In genomic region chr19:44307101-44307914, GRCm38 (mm10) we compare ENCODE assay signal across 16 mouse cellular contexts. TPM values are rescaled to one million over a fixed set of nuclear protein-coding genes. Genes with fewer than 3 reads are reported as not detected.
DNase-seq lines count a peak whose midpoint lies in the region; ATAC-seq and TF ChIP-seq lines count a peak whose summit lies in the region.
"Had no signal": no experiment of that assay in that cellular context is flagged by ENCODE, and none has a peak within 500 bp of the region (broad histone marks: within the 10 kb centered on the region; RNA-seq: fewer than 3 reads in every experiment).

No protein-coding gene starts in this region.

- no peak for TF ChIP-seq RAD21 in CH12.LX (IDR thresholded peaks at IDR 0.05; ENCODE audit: low read depth, low read length)

- H3K4me2 ChIP-seq in forebrain, embryonic 12.5 days, result no peak overlapping the region
- H3K4me2 ChIP-seq in forebrain, embryonic 16.5 days (ENCODE audit: low read length), result no peak overlapping the region
- no peak overlapping the region for H3K4me2 ChIP-seq in liver, embryonic 12.5 days
- H3K4me2 ChIP-seq in CH12.LX (ENCODE audit: insufficient read depth, low read depth, poor library complexity, severe bottlenecking), result no peak overlapping the region
- no peak overlapping the region for H3K4me2 ChIP-seq in intestine, postnatal 0 days (replicated peaks; ENCODE audit: low read depth)
- H3K4me2 ChIP-seq: heart, embryonic 12.5 days had no signal

- peaks cover 65% of the 10 kb centered on the region for H3K36me3 ChIP-seq in forebrain, embryonic 12.5 days (replicated peaks)
- H3K36me3 ChIP-seq in forebrain, embryonic 16.5 days (ENCODE audit: control insufficient read depth, insufficient read depth), result peaks cover 36% of the 10 kb centered on the region
- H3K36me3 ChIP-seq in liver, embryonic 12.5 days, result peaks cover 73% of the 10 kb centered on the region
- H3K36me3 ChIP-seq in CH12.LX (replicated peaks in 1 of 2; ENCODE audit: control insufficient read depth in 1 of 2, insufficient read depth in 1 of 2, low read length in 1 of 2), result peaks cover 57 to 67% of the 10 kb centered on the region in 2 experiments
- peaks cover 44% of the 10 kb centered on the region for H3K36me3 ChIP-seq in intestine, postnatal 0 days (ENCODE audit: control insufficient read depth, insufficient read depth)

- H3K9me3 ChIP-seq in forebrain, embryonic 12.5 days, result no peaks in the 10 kb centered on the region
- no peaks in the 10 kb centered on the region for H3K9me3 ChIP-seq in forebrain, embryonic 16.5 days (ENCODE audit: control insufficient read depth, low read length)
- no peaks in the 10 kb centered on the region for H3K9me3 ChIP-seq in liver, embryonic 12.5 days (replicated peaks)
- no peaks in the 10 kb centered on the region for H3K9me3 ChIP-seq in CH12.LX (replicated peaks; ENCODE audit: low read length)
- H3K9me3 ChIP-seq in intestine, postnatal 0 days (ENCODE audit: control insufficient read depth), result no peaks in the 10 kb centered on the region
- H3K9me3 ChIP-seq: heart, embryonic 12.5 days had no signal

- peaks cover 50% of the 10 kb centered on the region for H3K4me1 ChIP-seq in forebrain, embryonic 12.5 days
- peaks cover 33% of the 10 kb centered on the region for H3K4me1 ChIP-seq in forebrain, embryonic 16.5 days (replicated peaks; ENCODE audit: control insufficient read depth, insufficient read depth, low read length)
- H3K4me1 ChIP-seq in liver, embryonic 12.5 days, result peaks cover 26% of the 10 kb centered on the region
- H3K4me1 ChIP-seq in CH12.LX (ENCODE audit: control insufficient read depth in 1 of 2, insufficient read depth in 2 of 2), result peaks cover 0 to 35% of the 10 kb centered on the region in 2 experiments; a peak in 3 of 4 replicates
- no peaks in the 10 kb centered on the region for H3K4me1 ChIP-seq in intestine, postnatal 0 days (replicated peaks; ENCODE audit: control insufficient read depth, insufficient read depth, low read length)

- dilution Hi-C loops in CH12.LX (cut with MboI; ENCODE audit: extremely low pct_ligation_motif_present, extremely low pct_unique_long_range_greater_than_20kb, low sequenced_read_pairs), result no loop called here

- DNase-seq in liver, result no peak
- no peak for DNase-seq in CH12.LX (ENCODE audit: extremely low read depth)
- DNase-seq in embryo, embryonic 9.5 days (ENCODE audit: extremely low spot score), result no peak
- no peak for DNase-seq in cerebellum, postnatal 36 days
- DNase-seq: gastrocnemius, adult 2 months; kidney, adult 9 months; left cerebral cortex, postnatal 4 days; lung, postnatal 10 days; right cerebral cortex, postnatal 25 days; thymus, postnatal 36 days had no signal

- TF ChIP-seq CTCF in CH12.LX (conservative IDR thresholded peaks at IDR 0.05 in 1 of 2, IDR thresholded peaks at IDR 0.05 in 1 of 2; ENCODE audit: low read depth in 2 of 2, low read length in 2 of 2), result no peak
- TF ChIP-seq CTCF in intestine, postnatal 0 days (IDR thresholded peaks at IDR 0.05; ENCODE audit: low read depth), result no peak

- TF ChIP-seq POLR2A in CH12.LX (IDR thresholded peaks at IDR 0.05; ENCODE audit: low read depth, low read length), result no peak

- WGBS in forebrain, embryonic 12.5 days, result 83% methylated on average over 9 of the region's 9 CpGs
- 82% methylated on average over 9 of the region's 9 CpGs for WGBS in forebrain, embryonic 16.5 days
- WGBS in liver, embryonic 12.5 days (ENCODE audit: insufficient replicate concordance), result 76% methylated on average over 9 of the region's 9 CpGs
- 72% methylated on average over 9 of the region's 9 CpGs for WGBS in intestine, postnatal 0 days

- TF ChIP-seq EP300 in CH12.LX (IDR thresholded peaks at IDR 0.05; ENCODE audit: low read length), result no peak

- in situ Hi-C loops in CH12.LX (cut with MboI; ENCODE audit: low pct_ligation_motif_present, low pct_unique_long_range_greater_than_20kb, low sequenced_read_pairs), result no loop called here

- no peaks in the 10 kb centered on the region for H3K27me3 ChIP-seq in forebrain, embryonic 12.5 days
- no peaks in the 10 kb centered on the region for H3K27me3 ChIP-seq in forebrain, embryonic 16.5 days (replicated peaks; ENCODE audit: control insufficient read depth, insufficient read depth, low read length)
- no peaks in the 10 kb centered on the region for H3K27me3 ChIP-seq in liver, embryonic 12.5 days (replicated peaks)
- no peaks in the 10 kb centered on the region for H3K27me3 ChIP-seq in CH12.LX (replicated peaks)
- no peaks in the 10 kb centered on the region for H3K27me3 ChIP-seq in intestine, postnatal 0 days (replicated peaks; ENCODE audit: control insufficient read depth, insufficient read depth, low read length)
- H3K27me3 ChIP-seq: heart, embryonic 12.5 days had no signal

- H3K4me3 ChIP-seq in forebrain, embryonic 12.5 days (replicated peaks), result no peak overlapping the region
- no peak overlapping the region for H3K4me3 ChIP-seq in forebrain, embryonic 16.5 days (replicated peaks; ENCODE audit: low read length)
- no peak overlapping the region for H3K4me3 ChIP-seq in liver, embryonic 12.5 days
- no peak overlapping the region for H3K4me3 ChIP-seq in CH12.LX (replicated peaks in 1 of 3; ENCODE audit: low read depth in 2 of 3, low read length in 2 of 3, poor library complexity in 1 of 3)
- H3K4me3 ChIP-seq in intestine, postnatal 0 days (ENCODE audit: low read depth, low read length), result no peak overlapping the region
- H3K4me3 ChIP-seq: erythroblast, embryonic 14.5 days; gastrocnemius, adult 2 months; heart, embryonic 12.5 days had no signal

- peak overlapping the region; percentile 37; the same call in 1 of the 2 replicates for H3K27ac ChIP-seq in forebrain, embryonic 12.5 days
- H3K27ac ChIP-seq in forebrain, embryonic 16.5 days (ENCODE audit: low read length), result no peak overlapping the region
- 0 out of 2 replicates have a peak overlapping the region, but pooled peaks have one; percentile 0 for H3K27ac ChIP-seq in liver, embryonic 12.5 days
- H3K27ac ChIP-seq in CH12.LX (ENCODE audit: insufficient read depth, low read depth), result no peak overlapping the region
- H3K27ac ChIP-seq in intestine, postnatal 0 days (ENCODE audit: low read depth, low read length), result 0 out of 2 replicates have a peak overlapping the region, but pooled peaks have one; percentile 15
- H3K27ac ChIP-seq: gastrocnemius, adult 2 months had no signal

- peaks cover 7% of the 10 kb centered on the region; the same call in 1 of the 2 replicates for H3K79me2 ChIP-seq in CH12.LX (replicated peaks; ENCODE audit: control insufficient read depth, extremely low read depth, insufficient read depth, poor library complexity, severe bottlenecking)

- ATAC-seq in forebrain, embryonic 12.5 days (ENCODE audit: low FRiP score), result no peak
- no peak for ATAC-seq in forebrain, embryonic 16.5 days
- no peak for ATAC-seq in liver, embryonic 12.5 days
- ATAC-seq in intestine, postnatal 0 days, result no peak

- H3K9ac ChIP-seq in forebrain, embryonic 12.5 days, result no peak overlapping the region
- H3K9ac ChIP-seq in forebrain, embryonic 16.5 days (replicated peaks; ENCODE audit: low read depth, low read length), result no peak overlapping the region
- no peak overlapping the region for H3K9ac ChIP-seq in liver, embryonic 12.5 days
- no peak overlapping the region for H3K9ac ChIP-seq in CH12.LX (ENCODE audit: insufficient read depth, low read depth)
- no peak overlapping the region for H3K9ac ChIP-seq in intestine, postnatal 0 days (ENCODE audit: low read depth, low read length)
- H3K9ac ChIP-seq: heart, embryonic 12.5 days had no signal

TF ChIP-seq in CH12.LX, 34 proteins besides CTCF, POLR2A, EP300 and RAD21:
- TF ChIP-seq POLR2AphosphoS2 (IDR thresholded peaks at IDR 0.05; ENCODE audit: low read depth, low read length) (peak; percentile 84; the same call in 1 of the 2 replicates), ZC3H11A (IDR thresholded peaks at IDR 0.05; ENCODE audit: low read depth, low read length) (no peak)

RNA-seq across cellular contexts. Expression of gene Scd2, which starts 13.8 kb away (rescaled TPM):
- 470 and 492 TPM in 2 replicates for polyA plus RNA-seq in forebrain, embryonic 12.5 days (2016; fragmentation: Nextera tagmentation; extraction: Ambion mirVana)
- polyA plus RNA-seq in forebrain, embryonic 16.5 days (2015; fragmentation: Nextera tagmentation; extraction: Ambion mirVana), result 290 and 318 TPM in 2 replicates
- polyA plus RNA-seq in liver, embryonic 12.5 days (2016; fragmentation: Nextera tagmentation; extraction: Ambion mirVana), result 136 and 148 TPM in 2 replicates
- total RNA-seq in CH12.LX (2012; rRNA removed) (204 and 212 TPM in 2 replicates), CH12.LX (2014; rRNA removed) (123 and 205 TPM in 2 replicates)
- 274 and 408 TPM in 2 replicates for polyA plus RNA-seq in CH12.LX (2012; ENCODE audit: insufficient read length, low read depth)
- 35.6 and 42.1 TPM in 2 replicates for polyA plus RNA-seq in intestine, postnatal 0 days (2015; fragmentation: Nextera tagmentation; extraction: Ambion mirVana)

RNA-seq across cellular contexts. Expression of gene Scd4, which starts 25.6 kb away (rescaled TPM):
- polyA plus RNA-seq in forebrain, embryonic 12.5 days (2016; fragmentation: Nextera tagmentation; extraction: Ambion mirVana), result 0.15 and 0.29 TPM in 2 replicates
- 0.07 and 0.16 TPM in 2 replicates for polyA plus RNA-seq in forebrain, embryonic 16.5 days (2015; fragmentation: Nextera tagmentation; extraction: Ambion mirVana)
- polyA plus RNA-seq in liver, embryonic 12.5 days (2016; fragmentation: Nextera tagmentation; extraction: Ambion mirVana), result 0.04 TPM in 1 of 2 replicates, not detected in the other
- total RNA-seq in CH12.LX (2012; rRNA removed) (0.08 TPM in 1 of 2 replicates, not detected in the other), CH12.LX (2014; rRNA removed) (0.18 TPM in 1 of 2 replicates, not detected in the other)
- 0.10 and 0.11 TPM in 2 replicates for polyA plus RNA-seq in CH12.LX (2012; ENCODE audit: insufficient read length, low read depth)
- polyA plus RNA-seq in intestine, postnatal 0 days (2015; fragmentation: Nextera tagmentation; extraction: Ambion mirVana), result 0.04 TPM in 1 of 2 replicates, not detected in the other
- polyA plus RNA-seq: erythroblast, embryonic 14.5 days had no signal

Comparison
In these comparisons a context has a peak if more than half of its experiments do, and no peak if none do; other contexts are left out.
1. H3K27ac ChIP-seq: peak in forebrain, embryonic 12.5 days (single experiment), liver, embryonic 12.5 days (single experiment) and intestine, postnatal 0 days (single experiment); none in forebrain, embryonic 16.5 days (single experiment) and CH12.LX (single experiment).